Mouse (Mus musculus) B cell, adult 2 months (primary cell): Measurements from ENCODE around the gene Plce1.

ENCODE experiments used
- DNase-seq, 2 experiments: peaks; one replicate each; pipeline ENCODE4 v3.0.0; 2022

Gene Plce1

GRCm38 (mm10) chr19:38745810-38746491 is 265.0 kb downstream of the Plce1 start:
- DNase-seq: no peak

- DNase-seq: no peak
These were observed 265.6 kb downstream of the Plce1 start for GRCm38 (mm10) chr19:38746492-38747014.

- no peak for DNase-seq
These were observed 269.3 kb downstream of the Plce1 start for GRCm38 (mm10) chr19:38750192-38750591.

GRCm38 (mm10) chr19:38757161-38757560 is 276.3 kb downstream of the Plce1 start:
- no peak for DNase-seq

GRCm38 (mm10) chr19:38758056-38758455 is 277.1 kb downstream of the Plce1 start:
- no peak for DNase-seq

- no peak for DNase-seq
These were observed 278.0 kb downstream of the Plce1 start for GRCm38 (mm10) chr19:38758685-38759472.

- DNase-seq: no peak
These were observed 279.5 kb downstream of the Plce1 start for GRCm38 (mm10) chr19:38760441-38760840.

- no peak for DNase-seq
These were observed 285.4 kb downstream of the Plce1 start for GRCm38 (mm10) chr19:38766306-38766705.

- DNase-seq: peak; percentile 2 to 6
These were observed 294.6 kb downstream of the Plce1 start for GRCm38 (mm10) chr19:38775548-38775947.

GRCm38 (mm10) chr19:38778805-38779204 is 297.9 kb downstream of the Plce1 start:
- no peak for DNase-seq

- no peak for DNase-seq
These were observed 302.6 kb downstream of the Plce1 start for GRCm38 (mm10) chr19:38783542-38783941.

- no peak for DNase-seq
These were observed 306.8 kb downstream of the Plce1 start for GRCm38 (mm10) chr19:38787756-38788155.

GRCm38 (mm10) chr19:38793563-38794045 is 312.7 kb downstream of the Plce1 start:
- DNase-seq: no peak

GRCm38 (mm10) chr19:38796546-38796945 is 315.6 kb downstream of the Plce1 start:
- no peak for DNase-seq

GRCm38 (mm10) chr19:38798291-38798690 is 317.4 kb downstream of the Plce1 start:
- no peak for DNase-seq

GRCm38 (mm10) chr19:38798801-38799200 is 317.9 kb downstream of the Plce1 start:
- no peak for DNase-seq

- DNase-seq: no peak
These were observed 337.3 kb downstream of the Plce1 start for GRCm38 (mm10) chr19:38818191-38818590.

GRCm38 (mm10) chr19:38818766-38819426 is 338.0 kb downstream of the Plce1 start, which contains the start of gene Noc3l:
TSS of gene Noc3l (minus strand) at chr19:38819237.
- DNase-seq: peak; percentile 97

- no peak for DNase-seq
These were observed 338.5 kb downstream of the Plce1 start for GRCm38 (mm10) chr19:38819427-38819802.

GRCm38 (mm10) chr19:38820186-38820804 is 339.4 kb downstream of the Plce1 start:
- no peak for DNase-seq

GRCm38 (mm10) chr19:38833224-38833623 is 352.3 kb downstream of the Plce1 start:
- no peak for DNase-seq
